Mouse (Mus musculus) lung, postnatal 0 days (tissue): ENCODE measurements around the gene Spg21.

Experiments used
- CTCF ChIP-seq: IDR thresholded peaks from 2 replicates; pipeline ENCODE4 v1.5.1; 2016; ENCODE audit warnings: antibody characterized with exemption, mild to moderate bottlenecking
- EP300 ChIP-seq: IDR thresholded peaks from 2 replicates; pipeline ENCODE4 v1.6.1; 2016; ENCODE audit warnings: antibody characterized with exemption, mild to moderate bottlenecking, control low read depth

DNA sequence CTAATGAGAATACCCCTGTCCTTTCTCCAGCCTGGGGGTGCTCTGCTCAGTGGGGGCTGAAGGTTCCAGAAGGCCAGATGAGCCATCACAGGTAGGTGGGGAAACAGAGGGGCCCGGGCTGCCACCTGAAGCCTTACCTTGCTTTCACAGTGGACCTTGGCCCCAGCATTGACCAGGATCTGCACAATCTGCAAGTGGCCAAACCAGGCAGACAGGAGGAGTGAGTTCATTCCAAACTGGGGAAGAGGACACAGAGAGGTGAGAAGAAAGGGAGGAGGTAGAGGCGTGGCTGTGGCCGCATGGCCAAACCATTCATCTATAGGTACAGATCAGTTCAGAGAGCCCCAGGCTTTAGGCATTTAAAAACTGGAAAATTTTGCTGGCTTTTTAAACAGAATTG is 51.8 kb downstream of the Spg21 start:
- TF ChIP-seq CTCF: no peak
- no peak for TF ChIP-seq EP300
